Mouse (Mus musculus): ENCODE measurements around the gene Slamf6.
"Not testable (repeated sequence)": the region's sequence is repeated elsewhere in the genome, so short reads cannot be mapped to it uniquely, and the experiment has no call there.

The Slamf6 gene

GRCm38 (mm10) chr1:171960726-171961125, 43.4 kb downstream of the Slamf6 start:
- no peak for DNase-seq

GRCm38 (mm10) chr1:171961704-171962103, 44.4 kb downstream of the Slamf6 start:
- no peak for DNase-seq

GRCm38 (mm10) chr1:171963613-171964012, 46.3 kb downstream of the Slamf6 start:
- no peak for DNase-seq

- DNase-seq: no peak
Observed at GRCm38 (mm10) chr1:171966054-171966790, 48.9 kb downstream of the Slamf6 start.

GRCm38 (mm10) chr1:171969221-171969620, 51.9 kb downstream of the Slamf6 start:
- no peak for DNase-seq

- DNase-seq: no peak
Observed at GRCm38 (mm10) chr1:171970854-171971586, 53.7 kb downstream of the Slamf6 start.

GRCm38 (mm10) chr1:171974361-171974760, 57.0 kb downstream of the Slamf6 start:
- not testable (repeated sequence) for DNase-seq

GRCm38 (mm10) chr1:171975377-171975776, 58.1 kb downstream of the Slamf6 start:
- DNase-seq: no peak

- no peak for DNase-seq
Observed at GRCm38 (mm10) chr1:171975831-171976230, 58.5 kb downstream of the Slamf6 start.

GRCm38 (mm10) chr1:171976826-171977539, 59.7 kb downstream of the Slamf6 start:
- no peak for DNase-seq

GRCm38 (mm10) chr1:171977891-171978290, 60.6 kb downstream of the Slamf6 start:
- DNase-seq: no peak

GRCm38 (mm10) chr1:171979969-171980730, 62.8 kb downstream of the Slamf6 start:
- DNase-seq: no peak

GRCm38 (mm10) chr1:171982170-171982569, 64.9 kb downstream of the Slamf6 start:
- no peak for DNase-seq

- DNase-seq: no peak
Observed at GRCm38 (mm10) chr1:171982740-171983139, 65.4 kb downstream of the Slamf6 start.

- DNase-seq: no peak
Observed at GRCm38 (mm10) chr1:171983372-171984001, 66.2 kb downstream of the Slamf6 start.

- DNase-seq: no peak
Observed at GRCm38 (mm10) chr1:171984121-171984520, 66.8 kb downstream of the Slamf6 start.

GRCm38 (mm10) chr1:171991883-171992282, 74.6 kb downstream of the Slamf6 start:
- DNase-seq: no peak

GRCm38 (mm10) chr1:171992901-171993530, 75.7 kb downstream of the Slamf6 start:
- DNase-seq: no peak

GRCm38 (mm10) chr1:171994501-171994900, 77.2 kb downstream of the Slamf6 start:
- no peak for DNase-seq

GRCm38 (mm10) chr1:171994918-171995715, 77.8 kb downstream of the Slamf6 start:
- DNase-seq: no peak

- no peak for DNase-seq
Observed at GRCm38 (mm10) chr1:171996701-171997100, 79.4 kb downstream of the Slamf6 start.

Measured in lung, postnatal 14 days (tissue).